Mouse (Mus musculus) lung, postnatal 4 days (tissue): ENCODE results near the gene Cox6b1.
A peak's percentile ranks its signal among the peaks of the same experiment; 100 is the strongest.

Source experiments
- DNase-seq, 2 experiments: peaks; one replicate each; pipeline ENCODE4 v3.0.0; 2021

Gene Cox6b1

DNA sequence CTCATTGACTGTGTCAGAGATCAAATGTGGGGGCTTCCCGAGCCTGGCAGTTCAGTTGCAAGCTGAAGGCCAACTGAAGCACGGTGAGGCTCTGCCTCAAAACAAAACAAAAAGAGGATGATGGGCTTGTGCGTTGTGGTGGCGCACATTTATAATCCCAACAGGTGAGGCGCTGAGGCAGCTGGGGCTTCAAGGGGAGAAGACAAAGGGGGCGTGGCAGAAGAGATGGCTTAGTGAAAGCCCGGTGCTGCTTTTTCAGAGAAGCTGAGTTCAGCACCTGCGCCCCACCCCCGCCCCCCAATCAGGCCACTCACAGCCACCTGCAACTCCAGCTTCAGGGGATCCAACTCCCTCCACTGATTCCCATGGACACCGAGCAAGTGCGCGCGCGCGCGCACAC, 17.5 kb downstream of the Cox6b1 start:
- no peak for DNase-seq

DNA sequence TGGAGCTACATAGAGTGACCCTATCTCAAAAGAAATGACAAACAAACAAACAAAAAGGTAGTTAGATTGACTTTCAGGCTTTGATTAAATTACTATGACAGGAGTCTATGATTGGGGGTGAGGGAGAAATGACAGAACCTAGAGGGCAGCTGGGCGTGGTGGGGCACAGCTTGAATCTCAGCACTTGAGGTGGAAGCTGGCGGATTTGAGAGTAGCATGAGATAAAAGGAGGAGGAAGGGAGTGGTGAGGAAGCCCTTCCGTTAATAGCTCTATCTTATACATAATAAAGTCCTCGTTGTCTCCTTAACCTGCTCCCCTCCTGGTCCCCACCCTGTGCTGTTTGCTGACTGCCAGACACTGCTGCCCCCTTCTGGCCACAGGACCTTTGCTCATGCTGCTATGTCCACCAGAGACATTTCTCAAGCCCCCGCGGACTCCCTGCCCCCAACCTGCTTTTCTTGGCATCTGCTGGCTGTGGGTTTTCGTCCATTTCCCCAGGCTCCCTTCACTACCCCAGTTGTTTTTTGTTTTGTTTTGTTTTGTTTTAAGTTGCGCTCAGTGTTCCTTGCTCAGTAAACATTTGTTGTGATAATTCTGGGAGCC, 18.1 kb downstream of the Cox6b1 start:
- peak; percentile 77 to 79 for DNase-seq

DNA sequence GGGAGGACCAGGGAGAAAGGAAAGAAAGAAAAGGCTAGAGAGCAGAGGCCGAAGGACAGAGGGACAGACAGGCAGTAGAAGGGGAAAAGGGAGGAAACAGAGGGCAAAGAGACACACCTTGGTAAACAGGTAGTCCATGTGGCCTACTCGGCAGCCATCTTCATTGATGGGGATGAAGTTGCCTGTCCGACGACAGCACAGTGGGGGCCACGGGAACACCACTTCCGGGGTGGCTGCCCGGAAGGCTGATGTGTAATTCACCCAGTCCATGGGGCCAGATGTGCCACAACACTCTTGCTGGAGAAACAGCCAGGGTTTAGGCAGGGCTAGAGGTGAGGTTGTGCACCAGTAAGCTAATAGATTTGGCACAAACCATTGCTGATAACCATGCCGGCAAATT, 21.0 kb downstream of the Cox6b1 start:
- DNase-seq: no peak

DNA sequence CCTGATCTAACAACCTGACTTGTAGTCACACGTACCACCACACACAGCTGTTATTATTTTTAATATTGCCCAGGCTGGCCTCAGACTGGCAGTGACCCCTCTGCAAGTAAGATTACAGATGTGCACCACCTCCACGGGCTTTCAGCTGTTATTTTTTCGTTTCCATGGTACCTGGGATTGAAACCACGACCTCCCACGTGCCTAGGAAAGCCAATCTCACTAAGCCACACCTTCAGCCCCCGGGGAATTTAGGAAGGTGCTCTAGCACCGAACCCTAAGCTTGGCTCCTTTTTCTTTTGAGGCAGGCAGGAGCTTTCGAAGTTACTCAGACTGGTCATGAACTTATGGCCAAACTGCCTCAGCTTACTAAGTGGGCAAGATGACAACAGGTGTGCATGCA, 21.5 kb downstream of the Cox6b1 start:
- no peak for DNase-seq

- peak; percentile 75 to 90 for DNase-seq
These were observed 23.4 kb downstream of the Cox6b1 start for GRCm38 (mm10) chr7:30602583-30602982.

DNA sequence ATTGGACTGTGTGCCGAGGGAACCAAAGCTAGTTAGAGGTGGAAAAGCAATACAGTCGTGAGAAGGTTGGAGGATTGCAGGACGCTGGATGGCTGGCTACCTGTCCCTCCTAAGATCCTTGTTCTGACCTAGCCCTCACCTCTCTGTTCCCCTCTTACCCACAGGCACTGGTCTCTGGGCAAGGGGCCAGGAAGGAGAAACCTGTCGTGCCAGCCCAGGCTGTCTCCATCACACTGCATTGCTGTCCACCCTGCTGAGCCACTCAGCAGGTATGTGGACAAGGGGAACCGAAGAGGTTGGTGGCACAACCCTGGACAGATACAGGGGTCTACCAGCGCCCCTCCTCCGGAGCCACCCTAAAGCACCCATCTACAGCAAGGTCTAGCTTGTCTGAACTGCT, 25.3 kb downstream of the Cox6b1 start:
- peak; percentile 76 to 88 for DNase-seq

- peak; percentile 94 to 97 for DNase-seq
These were observed 26.0 kb downstream of the Cox6b1 start for GRCm38 (mm10) chr7:30599933-30600353.

GRCm38 (mm10) chr7:30598786-30599185, 27.2 kb downstream of the Cox6b1 start, which contains the start of gene Zbtb32:
TSS of gene Zbtb32 (minus strand) at chr7:30598909.
- no peak for DNase-seq

- DNase-seq: peak; percentile 41 to 42
These were observed 29.1 kb downstream of the Cox6b1 start for GRCm38 (mm10) chr7:30596811-30597210.

- DNase-seq: no peak
These were observed 29.9 kb downstream of the Cox6b1 start for GRCm38 (mm10) chr7:30596093-30596492.

- DNase-seq: no peak
These were observed 31.4 kb downstream of the Cox6b1 start for GRCm38 (mm10) chr7:30594510-30595024.

DNA sequence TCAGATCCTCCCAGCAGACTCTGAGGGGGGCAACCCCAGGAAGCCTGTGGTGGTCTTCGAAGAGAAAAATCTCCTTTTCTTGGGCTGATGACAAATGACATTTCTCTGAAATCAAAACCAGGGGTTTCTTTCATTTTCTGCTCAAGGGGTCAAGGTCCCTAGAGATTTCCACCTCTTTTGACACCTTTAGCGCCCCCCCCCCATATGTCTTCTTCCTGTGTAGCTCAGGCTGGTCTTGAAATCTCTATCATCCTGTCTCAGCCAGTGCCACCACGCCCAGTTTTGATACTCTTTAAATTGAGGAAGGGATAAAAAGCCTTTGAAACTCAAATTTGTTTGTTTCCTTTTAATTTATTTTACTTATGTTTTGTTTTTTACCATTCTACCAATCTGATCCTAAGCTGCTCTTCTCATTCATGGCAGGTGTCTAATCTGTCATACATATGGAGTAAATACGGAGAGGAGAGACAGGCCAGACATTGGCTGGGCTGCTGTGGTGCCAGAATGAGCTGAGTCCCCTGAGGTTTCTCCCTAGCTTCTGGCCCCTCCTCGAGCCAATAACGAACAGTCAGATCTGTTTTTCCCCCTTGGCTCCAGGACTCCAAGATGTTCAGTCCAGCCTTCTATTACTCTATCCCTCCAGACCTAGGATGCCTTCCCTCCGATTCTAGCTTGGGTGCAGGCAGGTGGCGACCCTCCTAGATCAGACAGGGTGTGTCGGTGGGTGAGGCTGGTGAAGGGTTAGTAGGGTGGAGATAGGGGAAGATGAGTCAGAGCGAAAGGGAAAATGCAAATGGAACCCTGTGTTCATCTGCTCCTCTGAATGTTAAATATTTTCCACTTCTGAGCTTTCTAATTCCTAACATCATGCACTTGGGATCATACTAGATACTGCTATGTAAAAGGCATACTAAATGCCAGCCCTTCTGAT, 32.1 kb downstream of the Cox6b1 start:
- no peak for DNase-seq

DNA sequence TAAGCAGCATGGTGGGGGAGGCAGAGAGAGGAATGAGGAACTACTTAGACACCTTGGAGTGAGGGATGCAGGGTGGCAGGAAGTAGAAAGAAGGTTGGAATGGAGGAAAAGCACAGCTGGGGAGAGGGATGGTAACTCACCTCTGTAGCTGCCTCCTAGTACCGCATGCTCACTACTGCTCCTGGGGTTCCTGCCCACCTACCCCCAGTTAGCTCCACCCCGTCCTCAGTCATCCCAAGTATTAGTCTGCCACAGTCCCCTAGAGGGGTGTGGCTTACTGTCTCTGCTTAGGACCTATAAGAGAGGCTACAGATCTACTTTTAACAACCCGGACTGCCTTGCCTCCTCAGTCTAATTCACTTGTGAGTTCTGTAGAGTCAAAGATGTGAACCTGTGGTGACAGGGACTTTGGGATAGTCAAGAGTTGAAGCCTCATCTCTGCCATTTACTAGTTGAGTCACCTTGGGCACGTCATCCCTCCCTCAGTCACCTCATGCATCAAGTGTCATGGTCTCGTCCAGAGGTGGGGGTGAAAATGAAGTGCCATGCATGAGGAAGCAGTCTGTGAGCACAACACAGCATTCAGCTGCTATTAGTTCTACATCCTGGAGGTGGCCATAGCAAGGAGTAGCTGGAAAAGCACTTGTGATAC, 33.1 kb downstream of the Cox6b1 start:
- DNase-seq: no peak

- no peak for DNase-seq
These were observed 34.4 kb downstream of the Cox6b1 start for GRCm38 (mm10) chr7:30591605-30591951.

GRCm38 (mm10) chr7:30590927-30591604, 34.9 kb downstream of the Cox6b1 start:
- no peak for DNase-seq

DNA sequence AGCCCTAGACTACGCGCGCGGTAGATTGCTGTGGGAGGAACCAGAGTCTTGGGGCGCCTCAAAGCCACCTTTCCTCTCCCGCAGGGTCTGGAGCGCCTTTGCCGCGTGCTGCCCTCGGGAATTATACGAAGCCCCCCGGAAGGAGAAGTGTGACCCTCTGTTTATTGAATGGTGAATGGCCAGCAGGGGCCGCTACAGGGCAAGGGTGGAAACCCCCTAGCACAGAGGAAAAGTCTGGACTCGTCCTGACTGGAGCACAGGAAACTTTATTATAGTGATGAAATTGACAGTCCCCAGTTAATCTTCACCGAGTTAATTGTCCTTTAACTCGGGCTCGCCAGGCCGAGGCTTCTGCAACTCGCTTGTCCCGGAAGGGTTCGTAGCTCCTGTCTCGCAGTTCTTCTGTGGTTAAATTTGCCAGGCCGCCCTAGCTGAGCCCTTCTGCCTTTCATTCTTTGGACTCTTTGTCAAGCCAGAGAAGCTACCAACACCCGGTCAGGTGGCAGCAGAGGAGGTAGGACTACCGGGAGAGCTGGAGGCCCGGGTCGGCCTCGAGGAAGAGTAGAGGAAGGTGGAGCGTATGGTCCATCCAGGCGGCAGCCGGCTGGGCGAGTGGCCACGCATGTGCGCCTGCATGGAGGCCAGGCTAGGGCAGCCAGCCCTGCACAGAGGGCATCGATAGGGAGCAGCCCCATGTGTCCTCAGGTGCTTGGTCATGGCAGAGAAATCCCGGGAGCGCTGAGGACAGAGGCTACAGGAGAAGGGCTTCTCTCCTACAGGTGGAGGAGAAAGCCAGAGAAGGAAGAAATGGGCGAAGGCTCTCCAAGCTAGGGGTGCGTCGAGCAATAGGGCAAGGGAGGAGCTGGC, 36.3 kb downstream of the Cox6b1 start:
- peak; percentile 85 to 90 for DNase-seq

DNA sequence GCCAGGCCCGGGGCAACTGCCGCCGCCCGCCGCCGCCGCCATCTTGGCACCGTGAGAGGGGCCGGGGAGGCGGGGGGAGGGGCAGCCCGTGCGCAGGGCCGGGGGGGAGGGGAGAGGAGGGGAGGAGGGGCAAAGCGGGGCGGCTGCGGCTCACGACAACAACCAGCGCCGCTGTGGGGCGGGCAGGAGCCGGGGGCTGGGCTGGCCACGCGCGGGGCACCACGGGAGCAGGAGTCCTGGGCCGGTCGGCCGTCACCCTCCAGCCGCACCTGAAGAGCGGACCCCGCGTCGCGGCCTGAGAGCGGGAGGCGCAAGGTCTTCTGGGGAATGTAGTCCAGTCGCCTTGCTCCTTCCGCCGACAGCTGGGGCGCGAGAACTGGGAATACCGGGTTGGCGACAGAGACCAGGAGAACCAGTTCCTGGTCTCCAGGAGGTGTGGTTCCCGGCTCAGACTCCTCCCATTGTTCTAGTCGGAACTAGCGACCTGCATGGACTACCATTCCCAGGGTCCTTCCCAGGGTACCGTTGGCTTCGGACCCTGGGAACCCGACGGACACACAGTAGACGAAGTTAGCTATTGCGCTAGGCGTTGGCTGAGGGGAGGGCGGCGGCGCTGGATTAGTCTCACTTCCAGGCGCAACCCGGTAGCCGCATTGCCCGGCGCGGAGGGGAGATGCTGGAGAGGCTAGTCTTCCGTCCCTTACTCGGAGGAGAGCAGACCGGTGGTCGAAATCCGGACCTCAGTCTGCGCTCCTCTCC, 37.1 kb downstream of the Cox6b1 start, which contains the start of gene Kmt2b:
Kmt2b (minus strand) TSS at position 51 of the 759 bp plus-strand sequence.
- DNase-seq: peak; percentile 97 to 99

GRCm38 (mm10) chr7:30587842-30588667, 37.9 kb downstream of the Cox6b1 start:
- DNase-seq: peak in 1 of 2 experiments; percentile 64

DNA sequence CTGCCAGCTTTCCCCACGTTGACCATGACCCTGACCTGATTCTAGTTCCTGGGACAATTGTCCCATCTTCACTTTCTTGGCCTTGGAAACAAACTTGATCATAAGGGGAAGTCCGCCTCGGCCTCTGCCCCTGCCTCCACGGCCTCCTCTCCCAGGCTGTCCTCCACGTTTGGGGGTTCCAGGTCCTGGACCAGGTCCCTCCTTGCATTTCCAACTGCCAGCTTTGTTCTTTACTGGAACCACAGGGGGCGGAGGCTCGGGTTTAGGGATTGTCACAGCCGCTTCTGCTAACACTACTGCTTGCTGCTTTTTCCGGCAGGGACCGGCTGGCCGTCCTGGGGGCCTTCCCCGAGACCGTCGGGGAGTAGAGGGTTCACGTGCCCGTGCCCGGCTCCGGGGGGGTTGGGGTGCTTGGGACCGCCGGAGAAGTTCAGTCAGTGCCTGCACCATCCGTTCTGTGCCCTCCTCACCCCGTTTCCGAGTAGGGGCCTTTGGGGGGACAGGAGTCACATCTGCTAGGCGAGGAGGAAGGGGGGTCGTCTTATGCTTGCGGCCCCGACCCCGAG, 39.4 kb downstream of the Cox6b1 start:
- DNase-seq: no peak

DNA sequence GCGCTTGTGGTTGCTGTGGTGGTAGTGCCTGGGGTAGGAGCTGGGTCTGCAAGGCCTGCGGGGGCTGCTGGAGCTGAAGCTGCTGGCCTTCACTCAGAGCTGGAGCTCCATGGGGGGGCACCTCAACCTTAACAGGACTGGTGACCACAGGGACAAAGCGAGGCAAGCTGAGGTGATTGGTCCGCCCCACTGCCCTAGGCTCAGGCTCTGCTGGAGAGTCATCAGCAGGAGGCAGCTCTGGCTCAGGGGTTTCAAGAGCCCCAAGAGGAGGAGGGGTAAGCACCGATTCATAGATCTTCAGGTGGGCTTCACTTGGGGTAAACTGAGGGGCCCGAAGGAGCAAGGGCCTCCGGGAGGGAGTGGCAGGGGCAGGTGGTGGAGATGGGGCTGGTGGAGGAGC, 40.8 kb downstream of the Cox6b1 start:
- no peak for DNase-seq
